Mouse (Mus musculus) kidney, embryonic 15.5 days (tissue): Measurements from ENCODE around the gene Cdc42ep5. TPM values are rescaled to one million over a fixed set of nuclear protein-coding genes. Genes with fewer than 3 reads are reported as not detected.

Experiments used
- ATAC-seq: fragments of 200-750 bp; cut with Nextera tagmentation; replicated peaks from 2 replicates; pipeline ENCODE4 v1.8.0; 2017; ENCODE audit warnings: moderate TSS enrichment; ENCODE audit not compliant: low FRiP score
- H3K27ac ChIP-seq: fragments of 300-500 bp; sonication (generic); 2 replicates; pipeline ENCODE4 v1.5.1; 2015; ENCODE audit warnings: mild to moderate bottlenecking, inconsistent platforms
- H3K27me3 ChIP-seq: fragments of 300-500 bp; sonication (generic); 2 replicates; pipeline ENCODE4 v1.6.1; 2015; ENCODE audit warnings: inconsistent platforms
- H3K36me3 ChIP-seq: fragments of 300-500 bp; sonication (generic); 2 replicates; pipeline ENCODE4 v1.6.1; 2015; ENCODE audit warnings: inconsistent platforms
- H3K4me1 ChIP-seq: fragments of 300-500 bp; sonication (generic); 2 replicates; pipeline ENCODE4 v1.6.1; 2015; ENCODE audit warnings: inconsistent platforms
- H3K4me2 ChIP-seq: fragments of 300-500 bp; sonication (generic); 2 replicates; pipeline ENCODE4 v1.6.1; 2015; ENCODE audit warnings: moderate library complexity, mild to moderate bottlenecking, inconsistent platforms
- H3K4me3 ChIP-seq: fragments of 300-500 bp; sonication (generic); replicated peaks from 2 replicates; pipeline ENCODE4 v1.5.1; 2015; ENCODE audit warnings: mild to moderate bottlenecking, inconsistent platforms
- H3K9ac ChIP-seq: fragments of 300-500 bp; sonication (generic); 2 replicates; pipeline ENCODE4 v1.6.1; 2015; ENCODE audit warnings: mild to moderate bottlenecking, inconsistent platforms
- H3K9me3 ChIP-seq: fragments of 300-500 bp; sonication (generic); replicated peaks from 2 replicates; pipeline ENCODE4 v1.6.1; 2016; ENCODE audit warnings: inconsistent platforms
- WGBS: fragments of 180-500 bp; shearing (Covaris S2); methylation state at CpG from one replicate; pipeline ENCODE4 v1.1.7; 2015; ENCODE audit warnings: mixed read lengths; 5-methylcytosine and 5-hydroxymethylcytosine counted together
- polyA plus RNA-seq: library from polyadenylated mRNA; unstranded; fragments of >200 nt; fragmentation: Nextera tagmentation; extraction: Ambion mirVana; gene quantifications from 2 replicates; pipeline ENCODE4 v1.2.1, GENCODE M21; 2015

The Cdc42ep5 gene
- polyA plus RNA-seq, 1 experiment from 2014 or later, result 34.7 TPM

DNA sequence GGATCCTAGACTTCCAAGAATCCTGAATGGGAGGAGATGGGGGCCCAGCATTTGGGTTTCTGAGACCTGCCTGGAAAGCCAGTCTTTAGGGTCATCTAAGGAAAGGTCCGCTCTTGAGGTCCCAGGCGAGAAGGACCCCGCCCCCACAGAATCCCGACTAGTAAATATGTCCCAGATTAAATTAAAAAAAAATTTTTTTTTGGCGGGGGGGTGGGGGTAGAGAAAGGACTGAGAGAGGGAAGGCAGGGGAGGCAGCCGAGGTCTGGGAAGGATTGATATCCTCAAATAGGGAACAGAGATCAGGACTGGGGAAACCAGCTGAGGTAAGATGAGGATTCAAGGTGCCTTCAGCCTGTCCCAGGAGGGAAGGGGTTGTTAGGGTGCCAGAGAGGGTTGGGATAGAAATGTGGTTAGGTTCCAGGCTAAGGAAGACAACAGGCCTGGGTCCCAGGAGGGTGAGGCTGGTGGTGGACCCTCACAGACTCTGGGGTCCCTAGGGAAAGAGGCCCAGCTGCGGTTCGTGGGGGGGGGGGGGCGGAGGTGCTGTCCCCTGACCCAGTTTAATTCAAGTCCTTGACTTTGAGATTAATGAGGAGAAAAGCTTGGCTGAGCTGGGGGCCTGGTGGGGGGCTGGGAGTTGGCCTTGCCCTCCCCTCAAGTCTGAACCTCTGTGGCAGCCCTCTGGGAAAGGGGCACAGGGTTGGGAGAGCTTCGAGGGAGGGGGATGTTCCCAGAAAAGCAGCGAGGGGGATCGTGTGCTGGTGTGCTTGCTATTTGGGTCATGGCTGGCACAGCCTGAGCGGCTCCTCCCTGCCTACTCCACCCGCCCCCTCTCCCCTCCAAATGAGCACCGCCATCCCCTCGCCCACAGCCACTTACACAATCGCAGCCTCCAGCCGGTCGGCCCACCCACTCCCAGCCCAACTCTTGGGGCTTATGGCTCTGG, 44.4 kb downstream of the Cdc42ep5 start:
- 17% methylated on average over 19 of the region's 19 CpGs for WGBS
- Histone ChIP-seq H3K4me1 (peaks cover 23% of the 10 kb centered on the region), H3K36me3 (no peaks in the 10 kb centered on the region), H3K27me3 (peaks cover 40% of the 10 kb centered on the region), H3K4me2 (peak overlapping the region; percentile 80), H3K9me3 (no peaks in the 10 kb centered on the region), H3K9ac (no peak overlapping the region), H3K27ac (no peak overlapping the region), H3K4me3 (peak overlapping the region; percentile 47)
- no peak for ATAC-seq

DNA sequence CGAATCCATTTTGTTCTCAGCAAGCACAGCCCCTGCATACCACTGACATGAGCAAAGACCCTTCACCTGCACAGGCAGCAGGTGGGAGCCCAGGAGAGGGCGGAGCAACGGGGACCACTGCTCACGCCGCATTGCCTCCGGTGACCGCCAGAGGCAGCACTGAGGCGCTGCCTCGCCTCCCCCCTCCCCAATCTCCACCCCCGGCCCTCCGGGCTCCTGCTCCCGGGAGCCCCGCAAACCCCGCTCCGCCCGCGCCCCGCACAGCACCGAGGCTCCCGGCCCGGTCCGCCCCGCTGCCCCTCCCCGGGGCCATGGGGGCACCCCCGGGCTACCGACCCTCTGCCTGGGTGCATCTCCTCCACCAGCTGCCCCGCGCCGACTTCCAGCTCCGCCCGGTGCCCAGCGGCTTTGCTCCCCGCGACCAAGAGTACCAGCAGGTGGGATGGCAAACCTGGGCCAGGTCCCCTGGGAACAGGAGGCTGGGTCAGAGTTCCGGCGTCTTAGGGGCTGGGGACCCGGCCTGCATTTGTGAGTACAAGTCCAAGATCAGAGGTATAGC, 45.2 kb downstream of the Cdc42ep5 start, which contains the start of gene Ttyh1:
Gene Ttyh1, plus strand, starts transcription at position 65 of the 559 bp plus-strand sequence.
- H3K27me3 ChIP-seq, result peaks cover 40% of the 10 kb centered on the region
- H3K36me3 ChIP-seq, result no peaks in the 10 kb centered on the region
- no peaks in the 10 kb centered on the region for H3K9me3 ChIP-seq
- H3K4me1 ChIP-seq, result peaks cover 18% of the 10 kb centered on the region
- H3K4me3 ChIP-seq, result peak within 1 kb of the TSS; percentile 47
- peak within 1 kb of the TSS; percentile 80 for H3K4me2 ChIP-seq
- H3K9ac ChIP-seq, result peak within 1 kb of the TSS; percentile 39; the same call in 1 of the 2 replicates
- H3K27ac ChIP-seq, result no peak within 1 kb of the TSS
- under 1% methylated on average over 36 of the region's 37 CpGs for WGBS
- peak; percentile 47; the same call in 1 of the 2 replicates for ATAC-seq

DNA sequence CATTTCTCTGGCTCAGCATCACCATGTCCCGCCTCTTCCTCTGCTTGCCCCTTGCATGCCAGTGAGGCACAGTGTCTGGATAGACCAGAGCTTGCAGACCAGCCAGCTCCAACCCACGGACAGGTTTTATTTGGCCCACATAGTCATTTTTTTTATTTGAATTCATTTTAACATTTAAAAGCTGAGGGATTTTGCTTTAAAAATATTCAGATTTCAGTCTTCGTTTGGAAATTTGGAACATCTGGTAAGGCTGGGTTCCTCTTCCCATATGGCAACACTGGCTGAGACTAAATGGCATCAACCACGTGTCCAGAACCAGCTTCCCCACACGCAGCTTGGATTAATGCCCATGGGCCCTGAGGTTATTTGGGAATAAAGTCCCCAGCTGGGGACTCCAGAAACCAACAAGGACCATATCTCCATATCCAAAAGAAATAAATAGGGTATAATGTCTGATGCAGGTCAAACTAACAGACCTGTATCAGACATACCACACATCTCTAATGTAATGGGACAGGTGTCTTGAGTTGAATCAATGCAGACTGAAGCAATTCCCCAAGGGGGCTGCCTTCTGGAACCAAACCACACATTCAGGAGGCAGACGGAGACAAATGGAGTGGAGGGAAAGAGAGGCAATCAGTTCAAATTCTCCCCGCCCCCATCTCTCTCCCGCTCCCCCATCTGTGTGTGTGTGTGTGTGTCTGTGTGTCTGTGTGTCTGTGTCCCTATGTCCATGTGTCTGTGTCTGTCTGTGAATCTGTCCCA, 47.4 kb downstream of the Cdc42ep5 start:
- no peak overlapping the region for H3K4me2 ChIP-seq
- peaks cover 13% of the 10 kb centered on the region for H3K4me1 ChIP-seq
- H3K27me3 ChIP-seq, result peaks cover 40% of the 10 kb centered on the region
- H3K4me3 ChIP-seq, result no peak overlapping the region
- no peak overlapping the region for H3K27ac ChIP-seq
- ATAC-seq, result no peak
- no peak overlapping the region for H3K9ac ChIP-seq
- H3K9me3 ChIP-seq, result no peaks in the 10 kb centered on the region
- no peaks in the 10 kb centered on the region for H3K36me3 ChIP-seq
- 71% methylated on average over 8 of the region's 8 CpGs for WGBS

DNA sequence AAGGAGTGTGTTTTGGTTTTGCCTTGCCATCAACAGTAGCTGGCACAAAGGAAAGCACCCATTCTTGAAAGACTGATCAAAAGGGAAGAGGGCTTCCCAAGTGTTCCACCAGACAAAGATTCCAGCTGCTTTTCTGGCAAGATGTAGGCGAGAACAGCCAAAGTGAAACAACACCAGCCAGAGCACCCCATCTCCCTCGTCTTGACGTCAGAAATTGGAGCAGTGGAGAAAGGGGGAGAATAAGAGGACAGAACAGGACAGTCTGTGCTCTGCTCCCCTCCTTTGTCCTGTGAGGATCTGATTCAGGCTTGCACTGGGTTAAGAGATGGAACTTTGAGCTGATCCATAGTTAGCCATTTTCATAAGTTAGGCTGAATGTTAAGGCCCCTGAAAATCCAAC, 52.9 kb downstream of the Cdc42ep5 start:
- no peak overlapping the region for H3K9ac ChIP-seq
- H3K9me3 ChIP-seq, result no peaks in the 10 kb centered on the region
- WGBS, result 58% methylated on average over 3 of the region's 3 CpGs

GRCm38 (mm10) chr7:4103411-4103810, 61.2 kb downstream of the Cdc42ep5 start:
- ATAC-seq, result no peak
- H3K27ac ChIP-seq, result no peak overlapping the region
- H3K9ac ChIP-seq, result no peak overlapping the region
- H3K27me3 ChIP-seq, result peaks cover 2% of the 10 kb centered on the region; the same call in 1 of the 2 replicates
- H3K4me3 ChIP-seq, result no peak overlapping the region
- no peaks in the 10 kb centered on the region for H3K9me3 ChIP-seq
- no peaks in the 10 kb centered on the region for H3K4me1 ChIP-seq
- no peaks in the 10 kb centered on the region for H3K36me3 ChIP-seq
- H3K4me2 ChIP-seq, result no peak overlapping the region
- 21% methylated on average over 4 of the region's 4 CpGs for WGBS

More for the DNA sequence above, 52.9 kb downstream of the Cdc42ep5 start:
- H3K27ac ChIP-seq, result no peak overlapping the region
- 0 out of 2 replicates have a peak, but pooled peaks cover 3% of the 10 kb centered on the region for H3K27me3 ChIP-seq
- no peaks in the 10 kb centered on the region for H3K36me3 ChIP-seq
- no peak for ATAC-seq
- H3K4me3 ChIP-seq, result no peak overlapping the region
- H3K4me2 ChIP-seq, result no peak overlapping the region
- no peaks in the 10 kb centered on the region for H3K4me1 ChIP-seq

Other genes starting within 250 kb of the Cdc42ep5 start
- 0.08 and 0.25 TPM in 2 replicates for gene Lilra6, start 249.4 kb downstream of the Cdc42ep5 start, polyA plus RNA-seq
- gene Lair1, start 101.7 kb downstream of the Cdc42ep5 start, polyA plus RNA-seq, result 0.70 and 1.1 TPM in 2 replicates
- 2.1 and 3.0 TPM in 2 replicates for gene Ttyh1, start 45.5 kb downstream of the Cdc42ep5 start, polyA plus RNA-seq
- gene Leng8, start 27.8 kb downstream of the Cdc42ep5 start, polyA plus RNA-seq, result 57.4 and 69.3 TPM in 2 replicates
- 2.8 and 3.5 TPM in 2 replicates for gene Leng9, start 14.5 kb downstream of the Cdc42ep5 start, polyA plus RNA-seq
- gene Lilra5, start 72.9 kb upstream of the Cdc42ep5 start, polyA plus RNA-seq, result 0.08 and 0.12 TPM in 2 replicates
- gene Ncr1, start 172.9 kb upstream of the Cdc42ep5 start, polyA plus RNA-seq, result 0.14 TPM in 1 of 2 replicates, not detected in the other
- gene Gp6, start 232.9 kb upstream of the Cdc42ep5 start, polyA plus RNA-seq, result 0.35 TPM in 1 of 2 replicates, not detected in the other